Mouse (Mus musculus) spleen, postnatal 10 days (tissue): ENCODE data around the gene Mvb12a.

ENCODE experiments used
- DNase-seq, 2 experiments: peaks; one replicate each; pipeline ENCODE4 v3.0.0; 2021 to 2022; ENCODE audit warnings: low spot score in 2 of 2

The Mvb12a gene

DNA sequence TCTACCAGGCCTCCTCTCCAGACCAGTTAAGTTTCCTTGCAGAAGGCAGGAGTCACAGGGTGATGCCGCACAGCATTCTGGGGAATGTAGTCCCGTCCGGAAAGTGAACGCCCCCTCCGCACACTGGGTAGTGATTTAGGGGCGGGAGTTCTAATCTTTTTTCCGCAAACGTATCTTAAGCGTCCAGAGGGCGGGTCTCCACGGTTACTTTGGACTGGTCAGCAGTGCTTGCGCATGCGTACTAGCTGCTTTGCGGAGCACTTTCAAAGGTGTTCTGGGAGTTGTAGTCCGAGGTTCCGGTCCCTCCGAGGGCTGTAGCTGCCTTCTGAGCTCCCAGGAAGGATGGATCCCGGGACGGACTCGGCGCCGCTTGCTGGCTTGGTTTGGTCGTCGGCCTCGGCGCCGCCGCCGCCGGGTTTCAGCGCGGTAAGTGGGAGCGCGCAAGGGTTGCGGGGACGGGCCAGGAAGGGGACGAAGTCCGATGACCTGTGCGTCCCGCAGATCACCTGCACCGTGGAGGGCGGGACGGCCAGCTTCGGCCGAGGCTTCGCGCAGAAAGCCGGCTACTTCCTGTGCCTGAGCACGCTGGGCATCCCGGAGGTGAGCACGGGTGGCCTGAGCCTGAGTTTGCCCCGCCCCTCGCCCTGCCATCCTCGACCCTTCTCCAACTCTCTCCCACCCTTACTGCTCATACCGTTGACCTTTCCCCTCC, at the start of gene Mvb12a:
Gene Mvb12a, plus strand, starts transcription at position 291 of the 712 bp plus-strand sequence.
- DNase-seq: peak; percentile 83 to 93

DNA sequence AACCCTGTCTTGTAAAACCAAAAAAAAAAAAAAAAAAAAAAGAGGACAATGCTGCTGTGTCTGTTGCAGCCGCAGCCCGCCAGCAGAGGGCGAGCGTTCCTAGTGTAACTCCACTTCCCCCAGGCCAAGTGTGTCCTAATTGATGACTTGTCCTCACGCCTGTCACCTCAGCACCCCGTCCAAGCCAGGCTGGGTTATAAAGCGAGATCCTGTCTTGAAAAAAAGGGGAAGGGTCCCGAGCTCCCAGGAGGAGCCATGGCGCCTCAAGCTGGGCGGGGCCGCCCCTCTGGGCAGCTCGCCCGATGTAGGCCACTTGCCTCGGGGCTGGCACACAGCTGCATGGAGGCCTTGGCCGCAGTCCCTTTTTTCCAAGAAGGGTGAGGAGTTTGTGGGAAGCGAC, 47.7 kb upstream of the Mvb12a start:
- peak; percentile 55 to 89 for DNase-seq

DNA sequence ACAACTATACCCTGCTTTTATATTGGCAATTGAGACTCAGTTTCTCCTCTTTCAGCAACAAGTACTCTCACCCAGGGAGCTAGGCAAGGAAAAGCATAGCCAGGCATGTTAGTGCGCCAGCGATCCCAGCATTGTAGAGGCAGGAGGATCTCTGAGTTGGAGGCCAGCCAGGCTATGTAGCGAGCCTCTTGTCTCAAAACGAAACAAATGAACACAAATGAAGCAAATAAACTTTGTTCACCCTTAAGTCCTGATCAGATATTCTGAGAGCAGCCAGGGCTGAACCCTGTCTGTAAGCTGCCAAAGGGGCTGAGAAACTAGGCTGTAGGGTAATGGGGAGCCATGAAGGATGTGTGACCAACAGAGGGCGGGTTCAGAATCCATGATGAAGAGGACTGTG, 46.9 kb upstream of the Mvb12a start:
- DNase-seq: no peak

DNA sequence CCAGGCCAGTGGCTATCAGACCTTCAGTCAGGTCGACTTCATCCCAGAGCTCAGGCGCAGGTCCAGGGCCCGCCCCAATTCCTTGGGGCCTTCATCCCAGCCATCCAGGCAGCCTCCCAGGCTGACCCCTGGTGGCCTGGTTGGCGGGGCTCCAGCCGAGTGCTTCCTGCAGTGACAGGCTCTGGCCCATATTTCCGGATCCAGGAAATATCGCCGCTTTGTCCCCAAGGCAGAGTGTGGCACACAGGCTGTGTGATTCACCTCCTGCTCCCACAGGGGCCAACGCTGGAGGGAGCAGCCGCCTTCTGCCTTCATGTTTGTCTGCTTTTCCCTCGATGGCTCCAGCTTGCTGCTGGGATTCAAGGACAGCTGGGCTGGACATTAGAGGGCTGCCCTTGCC, 46.2 kb upstream of the Mvb12a start:
- peak in 1 of 2 experiments; percentile 61 for DNase-seq

DNA sequence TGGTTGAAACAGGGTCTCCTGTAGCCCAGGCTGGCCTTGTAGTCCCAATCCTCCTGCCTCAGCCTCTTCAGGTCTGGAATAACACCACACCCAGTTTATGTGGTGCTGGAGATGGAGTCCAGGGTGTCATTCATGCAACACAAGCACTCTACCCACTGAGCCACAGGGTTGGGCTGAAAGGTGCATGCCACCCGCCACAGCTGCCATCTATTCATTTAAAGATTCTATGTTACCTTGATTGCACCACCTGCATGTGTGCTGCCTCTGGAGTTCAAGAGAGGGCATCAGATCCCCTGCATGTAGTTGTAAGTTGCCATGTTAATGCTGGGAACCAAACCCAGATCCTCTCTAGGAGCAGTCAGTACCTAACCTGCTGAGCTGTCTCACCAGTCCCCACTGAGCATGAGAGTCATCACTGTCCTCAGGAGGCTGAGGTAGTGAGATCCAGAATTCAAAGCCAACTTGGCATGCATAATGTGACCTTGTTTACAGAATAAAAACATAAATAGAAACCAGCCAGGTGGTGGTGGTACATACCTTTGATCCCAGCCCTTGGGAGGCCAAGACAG, 45.6 kb upstream of the Mvb12a start:
- no peak for DNase-seq

DNA sequence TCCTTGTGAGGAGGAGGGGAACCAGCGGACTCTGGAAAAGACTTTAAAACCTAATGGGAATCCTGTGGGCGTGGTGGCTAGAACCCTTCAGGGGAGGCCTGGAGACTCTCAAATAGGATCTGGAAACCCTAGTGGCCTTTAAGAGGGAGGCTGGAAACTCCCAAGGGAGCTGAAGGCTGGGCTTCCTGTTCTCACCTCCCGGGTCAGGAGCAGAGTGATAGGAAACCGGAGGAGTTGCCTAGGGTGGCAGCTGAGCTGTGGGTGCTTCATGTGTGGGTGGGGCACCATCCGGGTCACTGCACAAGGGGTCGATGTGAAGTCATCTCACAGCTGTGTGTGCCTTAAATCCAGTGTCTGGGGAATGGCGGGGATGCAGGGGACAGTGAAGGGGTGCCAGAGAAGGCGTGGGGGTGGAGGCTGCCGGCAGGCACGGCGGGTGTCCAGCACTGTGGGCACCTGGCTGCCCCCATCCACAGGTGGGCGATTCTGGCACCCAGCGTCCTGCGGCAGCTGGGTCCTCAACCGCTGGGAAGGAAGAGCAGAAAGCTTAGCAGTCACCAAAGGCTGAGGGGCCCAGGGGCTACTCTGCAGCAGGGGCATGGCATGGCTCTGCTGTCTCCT, 44.7 kb upstream of the Mvb12a start:
- no peak for DNase-seq

DNA sequence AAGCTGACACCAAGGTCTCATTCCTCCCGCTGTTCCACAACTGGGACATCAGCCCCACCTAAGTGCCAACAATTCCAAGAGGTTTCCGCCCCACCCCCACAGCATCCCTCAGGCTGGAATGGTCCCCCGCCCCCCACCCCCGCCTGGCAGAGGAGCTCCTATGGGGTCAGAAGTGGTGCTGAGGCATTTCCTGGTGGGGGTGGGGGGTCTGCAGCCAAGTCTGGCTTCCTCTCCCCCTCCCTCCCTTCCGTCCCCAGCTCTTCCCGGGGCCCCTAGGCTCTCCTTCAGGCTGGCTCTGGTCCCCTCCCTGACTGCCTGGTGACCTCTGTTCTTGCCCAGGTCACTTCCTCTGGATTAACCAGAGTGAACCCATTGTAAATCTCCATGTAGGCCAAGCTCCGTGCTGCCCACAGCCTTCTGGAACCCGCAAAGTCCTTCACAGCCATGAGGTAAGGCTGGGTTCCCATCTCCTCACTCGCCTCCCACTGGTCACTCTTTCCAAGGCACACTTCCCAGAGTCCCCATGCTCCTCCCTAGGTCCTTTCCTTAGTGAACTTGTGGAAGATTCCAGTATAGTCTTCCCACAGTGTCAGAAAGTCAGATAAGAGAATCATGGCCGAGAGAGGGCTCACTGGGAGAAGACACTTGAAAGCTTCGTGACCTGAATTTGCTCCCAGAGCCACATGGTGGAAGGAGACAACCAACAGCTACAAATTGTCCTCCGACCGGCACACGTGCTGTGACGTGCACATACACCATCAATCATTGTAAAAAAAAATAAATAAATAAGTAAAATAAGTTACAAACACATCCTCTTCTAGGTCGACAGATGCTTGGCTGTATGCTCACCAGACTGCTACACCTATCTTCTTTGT, 43.7 kb upstream of the Mvb12a start:
- DNase-seq: no peak

DNA sequence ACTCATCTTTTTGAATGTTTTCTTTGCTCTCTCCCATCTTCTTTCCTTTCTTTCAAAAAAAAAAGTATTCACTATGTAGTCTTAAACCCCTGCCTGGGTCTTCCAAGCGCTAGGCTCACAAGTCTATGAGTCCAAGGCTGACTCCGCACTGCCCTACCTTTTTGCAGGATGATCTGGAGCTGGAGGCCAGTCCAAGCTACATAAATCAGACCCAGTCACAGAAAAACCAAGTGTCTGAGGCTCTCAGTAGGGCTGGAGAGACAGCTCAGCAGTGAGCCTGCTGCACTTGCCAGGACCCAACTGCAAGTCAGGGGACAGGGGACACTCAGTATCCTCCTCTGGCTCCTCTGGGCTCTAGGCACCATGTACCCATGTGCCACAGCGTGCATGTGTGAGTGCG, 38.4 kb upstream of the Mvb12a start:
- DNase-seq: no peak

DNA sequence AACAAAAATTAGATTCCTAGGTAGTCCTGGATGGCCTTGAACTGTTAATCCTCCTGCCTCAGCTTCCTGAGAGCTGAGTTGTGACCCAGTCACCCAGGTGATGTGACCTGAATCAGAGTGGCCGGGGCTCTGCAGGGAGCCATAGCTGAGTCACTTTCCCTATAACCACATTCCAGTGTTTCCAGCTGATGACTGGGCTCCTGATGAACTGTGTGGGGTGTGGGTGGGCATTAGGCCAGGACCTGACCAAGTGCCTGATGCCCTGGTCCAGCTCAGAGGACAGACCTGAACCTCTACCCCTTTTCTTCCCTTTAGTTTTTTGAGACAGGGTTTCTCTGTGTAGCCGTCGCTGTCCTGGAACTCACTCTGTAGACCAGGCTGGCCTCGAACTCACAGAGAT, 37.4 kb upstream of the Mvb12a start:
- DNase-seq: no peak

DNA sequence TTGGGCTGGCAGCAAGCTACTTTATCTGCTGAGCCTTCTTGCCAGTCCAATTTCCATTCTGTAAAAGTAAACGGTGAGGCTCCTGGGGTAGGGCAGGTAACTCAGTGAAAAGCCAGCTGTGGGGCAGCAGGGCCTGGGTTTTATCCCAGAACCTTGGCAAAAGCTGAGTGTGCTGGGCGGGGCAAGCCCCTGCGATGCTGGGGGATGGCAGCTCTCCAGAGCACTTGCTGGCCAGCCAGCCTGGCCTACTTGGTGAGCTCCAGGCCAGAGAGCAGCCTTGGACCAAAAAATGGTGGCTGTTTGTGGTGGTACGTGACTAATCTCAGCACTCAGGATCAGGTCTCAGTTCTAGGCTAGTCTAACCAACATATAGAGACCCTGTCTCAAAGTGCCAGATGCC, 36.7 kb upstream of the Mvb12a start:
- DNase-seq: no peak

DNA sequence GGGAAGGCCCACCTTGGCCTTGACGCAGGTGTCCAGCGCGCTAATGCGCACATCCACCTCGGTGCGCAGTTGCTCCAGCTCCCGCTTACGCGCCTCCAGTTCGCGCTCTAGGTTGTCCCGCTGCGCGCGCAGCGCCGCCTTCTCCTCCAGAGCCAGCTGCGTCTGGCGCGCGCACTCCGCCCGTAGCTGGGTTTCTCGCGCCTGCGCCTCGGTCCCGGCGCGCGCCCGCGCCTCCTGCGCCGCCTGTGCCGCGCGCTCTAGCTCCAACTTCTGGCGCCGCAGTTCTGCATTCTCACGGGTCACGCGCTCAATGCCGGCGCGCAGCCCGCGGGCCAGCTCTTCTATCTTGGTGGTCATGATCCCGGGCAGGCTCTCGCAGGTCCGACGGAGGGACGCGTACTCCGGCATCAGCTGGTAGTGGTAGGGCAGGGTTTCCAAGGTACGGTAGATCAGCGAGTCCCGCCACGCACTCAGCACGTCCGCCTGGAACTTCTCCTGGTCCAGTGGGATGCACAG, 35.1 kb upstream of the Mvb12a start:
- DNase-seq: peak in 1 of 2 experiments; percentile 68

DNA sequence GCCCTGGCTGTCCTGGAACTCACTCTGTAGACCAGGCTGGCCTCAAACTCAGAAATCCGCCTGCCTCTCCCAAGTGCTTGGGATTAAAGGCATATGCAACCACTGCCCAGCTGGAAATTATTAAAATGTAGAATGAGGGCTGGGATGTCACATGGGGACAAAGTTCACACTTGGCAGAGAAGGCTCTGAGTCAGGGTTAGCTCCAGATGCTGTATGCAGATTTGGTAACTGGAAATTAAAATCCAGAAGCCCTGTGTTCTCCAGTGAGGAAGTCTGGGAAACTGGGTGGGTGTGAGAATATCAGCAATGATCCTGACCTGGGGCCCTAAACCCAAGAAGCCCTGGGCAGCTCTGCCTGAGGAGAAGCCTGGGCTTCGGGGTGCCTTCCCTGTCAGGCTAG, 33.4 kb upstream of the Mvb12a start:
- DNase-seq: no peak

DNA sequence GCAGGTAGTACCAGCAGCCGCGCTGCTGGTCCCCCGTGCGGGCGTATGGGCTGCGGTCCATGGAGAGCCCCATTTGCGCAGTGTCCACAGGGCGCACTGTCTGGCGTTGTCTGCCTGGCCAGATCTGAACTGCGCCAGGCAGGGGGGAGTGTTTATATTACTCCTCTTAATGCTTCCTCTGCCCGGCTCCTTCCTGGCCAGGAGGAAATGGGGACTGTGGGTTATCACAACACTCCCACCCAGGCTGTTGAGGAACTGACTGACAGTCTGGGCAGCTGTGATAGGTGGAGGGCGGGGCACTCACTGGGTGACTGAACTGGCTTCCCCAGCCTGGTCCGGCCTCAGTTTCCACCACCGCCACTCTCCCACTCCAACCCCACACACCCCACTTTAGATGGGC, 31.1 kb upstream of the Mvb12a start, which contains the start of gene Plvap:
Gene Plvap, minus strand, starts transcription at position 109 of the 400 bp plus-strand sequence.
- DNase-seq: peak in 1 of 2 experiments; percentile 46

DNA sequence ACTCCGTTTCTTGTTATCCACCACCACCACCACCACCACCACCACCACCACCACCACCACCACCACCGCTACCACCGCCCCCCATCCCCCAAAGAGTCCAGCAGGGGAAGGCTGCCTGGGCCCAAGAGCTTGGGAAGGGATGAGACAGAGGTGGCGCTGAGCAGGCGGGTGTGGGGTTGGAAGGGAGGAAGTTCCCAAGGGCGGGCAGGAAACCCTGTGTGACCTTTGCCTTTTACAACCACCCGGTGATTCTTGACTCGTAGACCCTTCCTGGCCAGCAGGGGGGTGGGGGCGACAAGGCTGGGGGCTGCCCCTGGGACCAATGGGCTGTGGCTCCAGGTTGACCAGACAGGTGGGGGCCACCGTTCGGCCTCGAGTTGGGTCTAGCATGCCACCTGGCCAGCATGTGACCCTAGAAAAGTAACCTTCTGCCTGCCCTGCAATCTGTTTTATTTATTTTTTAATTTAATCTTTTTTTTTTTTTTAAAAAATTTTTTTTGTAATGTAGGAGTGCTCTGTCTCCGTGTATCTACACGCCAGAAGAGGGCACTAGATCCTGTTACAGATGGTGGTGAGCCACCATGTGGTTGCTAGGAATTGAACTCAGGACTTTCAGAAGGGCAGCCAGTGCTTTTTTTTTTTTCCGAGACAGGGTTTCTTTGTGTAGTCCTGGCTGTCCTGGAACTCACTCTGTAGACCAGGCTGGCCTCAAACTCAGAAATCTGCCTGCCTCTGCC, 29.5 kb upstream of the Mvb12a start:
- no peak for DNase-seq

DNA sequence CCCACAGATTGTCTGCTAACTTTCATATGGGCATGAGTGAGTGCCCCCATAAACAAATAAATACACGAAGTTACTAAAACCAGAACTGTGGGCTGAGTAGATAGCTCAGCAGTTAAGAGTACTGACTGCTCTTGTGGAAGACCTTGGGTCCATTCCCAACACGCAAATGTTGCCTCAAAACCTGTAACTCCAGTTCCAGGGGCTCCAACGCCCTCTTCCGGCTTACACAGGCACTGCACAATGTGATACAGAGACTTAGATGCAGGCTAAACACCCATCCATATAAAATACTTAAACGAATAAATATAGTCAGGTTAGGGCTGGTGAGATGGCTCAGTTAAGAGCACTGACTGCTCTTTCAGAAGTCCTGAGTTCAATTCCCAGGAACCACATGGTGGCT, 27.7 kb upstream of the Mvb12a start:
- DNase-seq: no peak

DNA sequence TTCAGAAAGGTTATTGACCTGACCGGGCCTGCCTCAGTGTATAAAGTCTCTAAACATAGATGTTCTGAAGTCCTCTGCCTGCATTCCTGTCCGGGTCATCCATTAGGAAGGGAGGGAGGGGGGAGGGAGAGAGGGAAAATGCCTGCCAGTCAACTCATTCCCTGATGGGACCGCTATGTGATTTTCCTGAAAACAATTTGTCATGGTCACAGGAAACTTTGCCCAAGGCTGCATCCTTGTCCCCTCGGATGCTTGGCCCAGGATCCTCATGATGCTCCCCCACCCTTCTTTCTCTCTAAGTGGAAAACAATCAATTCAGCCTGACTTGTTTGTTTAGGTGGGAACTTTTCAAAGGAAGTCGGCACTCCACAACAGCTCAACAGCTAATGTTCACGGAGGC, 25.9 kb upstream of the Mvb12a start:
- DNase-seq: no peak

DNA sequence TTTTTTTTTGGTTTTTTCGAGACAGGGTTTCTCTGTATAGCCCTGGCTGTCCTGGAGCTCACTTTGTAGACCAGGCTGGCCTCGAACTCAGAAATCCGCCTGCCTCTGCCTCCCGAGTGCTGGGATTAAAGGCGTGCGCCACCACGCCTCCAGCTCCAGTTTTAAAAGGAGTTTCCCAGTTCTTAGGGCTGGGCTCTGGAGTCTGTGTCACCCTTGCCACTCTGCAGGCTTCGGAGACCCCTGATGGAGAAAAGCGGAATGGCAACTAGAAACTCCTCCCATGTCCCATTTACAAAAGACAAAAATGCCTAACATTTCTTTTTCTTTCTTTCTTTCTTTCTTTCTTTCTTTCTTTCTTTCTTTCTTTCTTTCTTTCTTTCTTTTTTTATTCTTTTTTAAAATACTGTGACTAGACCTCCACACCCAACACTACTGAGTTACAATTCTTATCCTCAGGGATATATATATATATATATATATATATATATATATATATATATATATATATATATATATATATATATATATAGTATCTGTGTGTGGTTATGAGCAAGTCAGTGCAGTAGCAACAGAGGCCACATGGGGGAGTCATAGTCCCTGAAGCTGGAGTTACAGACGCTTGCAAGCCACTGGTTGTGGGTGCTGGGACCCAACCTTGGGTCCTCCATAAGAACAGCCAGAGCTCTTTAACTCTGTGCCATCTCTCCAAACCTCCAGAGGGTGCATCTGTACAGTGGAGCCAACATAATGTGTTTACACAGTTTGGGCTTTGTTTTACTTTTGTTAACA, 23.5 kb upstream of the Mvb12a start:
- DNase-seq: peak in 1 of 2 experiments; percentile 70

DNA sequence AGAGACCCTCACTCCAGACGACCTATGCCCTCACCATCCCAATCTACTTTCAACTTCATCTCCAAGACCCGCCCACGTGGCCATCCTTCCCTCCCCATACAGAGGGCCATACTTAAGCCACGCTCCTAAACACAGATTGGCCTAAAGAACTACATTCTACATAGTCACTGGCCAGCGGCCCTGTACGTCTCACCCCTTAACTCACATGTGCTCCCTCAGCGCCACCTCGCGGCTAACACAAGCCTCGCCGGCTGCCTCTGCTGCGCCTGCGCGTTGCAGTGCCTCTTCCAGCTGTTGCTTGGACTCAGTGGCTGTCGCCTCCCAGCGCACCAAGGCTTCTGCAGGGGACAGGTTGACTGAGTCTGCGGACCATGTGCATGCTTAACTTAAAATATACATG, 21.1 kb upstream of the Mvb12a start:
- peak; percentile 88 to 94 for DNase-seq

DNA sequence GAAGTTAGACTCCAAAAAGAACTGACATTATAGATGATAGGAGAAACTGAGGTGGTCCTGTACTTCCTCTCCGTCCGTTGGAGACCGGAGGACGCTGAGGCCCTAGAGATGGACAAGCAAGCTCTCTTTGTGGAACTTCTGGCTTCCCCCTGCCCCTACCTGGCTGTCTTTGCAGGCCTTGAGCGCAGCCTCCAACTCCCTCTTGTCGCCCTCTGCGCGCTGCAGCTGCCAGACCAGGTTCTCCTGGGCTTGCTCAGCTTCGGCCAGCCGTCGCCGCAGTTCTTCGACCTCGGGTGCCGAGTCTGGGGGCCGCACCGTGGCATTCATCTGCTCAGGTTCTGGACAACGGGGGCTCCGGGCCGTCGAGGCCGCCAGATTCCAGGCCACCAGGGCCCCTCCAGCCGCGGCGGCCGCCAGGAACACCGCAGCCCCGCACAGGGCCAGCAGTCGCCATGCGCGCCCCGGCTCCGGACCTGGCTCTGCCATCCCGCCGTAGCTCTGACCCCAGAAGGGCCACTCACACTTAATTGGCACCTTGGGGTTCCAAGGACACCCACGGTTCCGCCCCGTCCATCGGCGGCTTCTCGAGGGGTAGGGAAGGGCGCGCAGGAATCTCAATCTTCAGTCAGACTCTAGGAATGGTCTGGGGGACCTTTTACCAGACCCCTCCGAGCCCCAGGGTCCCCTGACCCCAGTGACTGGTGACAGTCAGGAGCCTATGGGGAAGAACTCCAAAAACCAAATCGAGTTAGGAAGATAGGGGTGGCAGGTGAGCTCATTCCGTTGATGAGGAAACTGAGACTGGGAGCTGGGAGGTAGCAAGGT, 17.3 kb upstream of the Mvb12a start, which contains the start of gene Ccdc194:
Gene Ccdc194, minus strand, starts transcription at position 486 of the 825 bp plus-strand sequence.
- DNase-seq: no peak
